Mouse (Mus musculus) gastrocnemius, postnatal 36 days (tissue): ENCODE results near the gene Hspa1a. TPM values are rescaled to one million over a fixed set of nuclear protein-coding genes. Genes with fewer than 3 reads are reported as not detected.
"Not testable (repeated sequence)": the region's sequence is repeated elsewhere in the genome, so short reads cannot be mapped to it uniquely, and the experiment has no call there.

ENCODE experiments used
- DNase-seq, 2 experiments: peaks; one replicate each; pipeline ENCODE4 v3.0.0; 2022
- intact Hi-C: fragments of 180-260 bp; cut with DNase I; formaldehyde crosslinking; loops from one replicate; pipeline ENCODE4 v1.15.1; 2025
- long read RNA-seq, 2 experiments: library from polyadenylated mRNA; stranded (forward); transcript quantifications; one replicate each; pipeline ENCODE4 v2.0.0; 2021
- total RNA-seq, 2 experiments: library from RNA; stranded (reverse); gene quantifications; 2 replicates each; pipeline ENCODE4 v1.2.3; 2021

The Hspa1a gene
- total RNA-seq, result 10 to 100 TPM in 1 of 2 experiments, 1 to 10 TPM in 1; 8.8 to 10.1 TPM
- long read RNA-seq, experiment 1, partial matches to known transcripts, result 0 of 4 reads
- long read RNA-seq, experiment 1, other reads (novel, unspliced or antisense), result 0 of 4 reads
- long read RNA-seq, experiment 2, transcript Hspa1a-201 (1 exons, 2,967 nt), result major isoform, 7 of 8 reads
- long read RNA-seq, experiment 2, partial matches to known transcripts, result 0 of 8 reads
- long read RNA-seq, experiment 2, other reads (novel, unspliced or antisense), result 1 of 8 reads

DNA sequence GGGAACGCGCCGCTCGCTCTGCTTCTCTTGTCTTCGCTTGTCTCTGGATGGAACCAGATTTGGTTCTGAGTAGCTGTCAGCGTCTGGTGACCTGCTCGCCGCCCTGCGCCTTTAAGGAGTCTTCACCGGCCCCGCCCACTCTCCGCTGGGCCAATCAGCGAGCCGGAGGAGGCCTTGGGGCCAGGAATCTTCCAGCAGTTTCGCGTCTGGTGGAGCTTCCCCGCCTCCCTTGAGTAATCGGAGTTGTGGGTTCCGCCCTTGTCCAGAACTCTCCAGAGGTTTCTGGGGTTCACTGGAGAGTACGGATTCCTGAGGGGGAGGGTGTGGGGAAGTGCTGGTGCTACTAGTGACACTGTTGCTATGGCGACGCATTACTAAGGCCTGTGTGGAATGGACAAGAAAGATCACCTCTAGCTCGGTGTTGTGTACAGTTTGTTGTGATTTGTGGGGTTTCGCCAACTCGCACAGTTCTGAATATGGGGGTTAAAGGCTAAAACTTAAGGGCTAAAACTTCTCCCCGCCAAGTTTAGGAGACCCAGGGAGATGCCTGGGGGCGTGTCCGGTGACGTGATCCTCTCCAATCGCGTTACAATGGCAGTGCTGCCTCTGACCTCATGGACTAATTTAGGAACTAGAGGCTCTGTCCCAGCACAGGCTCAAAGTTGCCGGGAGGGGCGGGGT lies at the start of gene Hspa1a, which contains the start of gene Hspa1l:
Hspa1a (minus strand) TSS at position 88 of the 681 bp plus-strand sequence.
Hspa1l (plus strand) TSS at position 635 of the 681 bp plus-strand sequence.
- peak; percentile 73 to 82 for DNase-seq
- intact Hi-C loops, result not testable (repeated sequence)

DNA sequence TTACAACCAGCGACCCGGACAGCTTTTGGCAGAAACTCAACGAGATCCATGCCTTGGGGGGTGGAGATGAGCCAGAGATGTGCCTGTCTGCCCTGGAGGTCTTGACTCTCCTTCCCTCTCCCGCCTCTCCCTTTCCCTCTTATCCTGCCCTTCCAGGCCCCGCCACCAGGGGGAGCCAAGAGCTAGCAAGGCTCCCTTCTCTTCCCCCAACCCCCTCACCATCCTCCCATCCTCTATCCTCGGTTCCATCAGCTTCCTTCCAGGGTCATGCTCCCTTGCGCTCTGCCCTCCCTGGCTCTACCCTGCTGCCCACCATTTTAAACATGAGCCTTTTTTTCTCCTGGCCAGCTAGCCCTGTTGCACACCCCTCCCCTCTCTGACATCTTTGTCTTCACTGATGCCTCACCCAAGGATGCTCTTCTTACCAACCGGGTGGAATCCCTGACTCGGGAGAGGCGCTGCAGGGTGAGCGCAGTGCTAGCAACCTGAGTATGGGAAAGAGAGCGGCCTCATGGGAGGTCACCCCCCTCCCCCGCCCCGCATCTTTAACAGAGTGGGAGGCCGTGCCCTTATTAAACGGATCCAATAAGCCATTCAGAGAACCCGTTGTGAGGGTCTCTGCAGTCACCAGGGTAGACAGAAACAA lies 49.3 kb upstream of the Hspa1a start:
- peak; percentile 84 to 90 for DNase-seq
- intact Hi-C loops, result loop anchor here (1.0 to 5.0 kb wide), 2 partner anchors 66 to 84 kb away; partner anchors contain the start of genes Abhd16a and Ly6g6f

DNA sequence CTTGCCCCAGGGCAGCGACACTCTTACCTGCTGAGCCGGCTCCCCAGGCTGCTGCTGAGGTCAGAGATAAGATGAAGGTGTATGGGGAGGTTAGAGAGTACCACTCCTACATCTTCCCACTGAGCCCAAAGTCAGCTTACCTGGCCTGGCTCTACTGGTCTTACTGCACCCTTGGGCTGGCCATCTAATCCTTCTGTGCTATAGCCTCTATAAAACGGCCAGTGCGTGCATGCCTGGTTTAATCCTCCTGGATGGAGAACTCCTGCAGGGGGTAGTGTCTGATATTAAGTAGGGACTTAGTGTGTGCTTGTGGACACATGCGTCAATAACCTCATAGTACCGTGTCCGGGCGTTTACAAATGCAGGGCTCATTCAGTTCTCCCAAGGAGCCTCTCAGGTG lies 48.6 kb upstream of the Hspa1a start:
- no peak for DNase-seq
- intact Hi-C loops, result loop anchor here (5.0 kb wide), 1 partner anchor 67 kb away; the partner anchor contains the start of genes Abhd16a and Ly6g6f

DNA sequence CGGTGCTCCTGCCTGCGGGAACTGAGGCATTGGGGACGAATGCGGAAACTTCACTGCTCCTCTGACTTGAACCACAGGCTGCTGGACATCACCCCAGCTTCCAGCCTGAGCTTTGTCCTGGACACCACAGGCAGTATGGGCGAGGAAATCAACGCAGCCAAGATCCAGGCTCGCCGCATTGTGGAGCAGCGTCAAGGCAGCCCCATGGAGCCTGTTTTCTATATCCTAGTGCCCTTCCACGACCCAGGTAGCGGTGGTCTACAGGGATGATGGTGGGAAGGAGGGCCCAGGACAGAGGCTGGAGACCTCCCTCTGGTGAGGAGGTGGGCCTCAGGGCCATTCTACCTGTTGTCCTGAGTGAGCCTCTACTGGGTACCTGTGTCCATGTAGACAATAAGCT lies 47.9 kb upstream of the Hspa1a start:
- no peak for DNase-seq
- intact Hi-C loops, result loop anchor here (5.0 kb wide), 1 partner anchor 67 kb away; the partner anchor contains the start of genes Abhd16a and Ly6g6f

DNA sequence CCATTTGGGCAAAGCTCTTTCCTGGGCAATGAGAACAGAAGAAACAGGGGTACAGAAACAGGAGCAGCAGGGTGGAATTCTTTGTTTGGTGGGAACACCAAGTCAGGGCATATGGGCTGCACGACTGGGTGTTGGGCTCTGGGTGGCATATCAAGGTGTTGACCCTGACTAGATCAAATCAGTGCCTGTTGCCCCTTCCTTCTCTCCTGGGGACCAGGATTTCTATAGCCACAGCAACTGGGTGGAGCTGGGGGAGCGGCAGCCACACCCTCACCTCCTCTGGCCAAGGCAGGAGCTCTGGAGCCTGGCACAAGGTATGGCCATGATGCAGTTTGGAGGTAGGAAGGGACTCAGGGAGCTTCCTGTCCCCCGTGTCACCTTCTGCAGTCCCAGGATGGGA lies 46.2 kb upstream of the Hspa1a start:
- intact Hi-C loops, result no loop called here
- DNase-seq, result no peak

DNA sequence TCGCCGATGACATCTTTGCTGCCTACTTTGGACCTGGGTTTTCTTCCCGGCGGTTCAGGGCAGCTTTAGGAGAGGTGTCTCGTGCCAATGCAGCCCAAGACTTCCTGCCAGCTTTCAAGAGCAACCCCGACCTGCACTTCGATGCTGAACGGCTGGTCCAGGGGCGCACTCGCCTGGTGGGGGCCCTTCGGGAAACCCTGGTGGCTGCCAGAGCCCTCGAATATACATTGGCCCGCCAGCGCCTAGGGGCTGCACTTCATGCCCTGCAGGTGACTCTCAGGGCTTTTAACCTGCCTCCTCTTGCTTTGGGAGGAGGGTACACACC lies 45.7 kb upstream of the Hspa1a start:
- DNase-seq, result peak in 1 of 2 experiments; percentile 13
- intact Hi-C loops, result no loop called here

DNA sequence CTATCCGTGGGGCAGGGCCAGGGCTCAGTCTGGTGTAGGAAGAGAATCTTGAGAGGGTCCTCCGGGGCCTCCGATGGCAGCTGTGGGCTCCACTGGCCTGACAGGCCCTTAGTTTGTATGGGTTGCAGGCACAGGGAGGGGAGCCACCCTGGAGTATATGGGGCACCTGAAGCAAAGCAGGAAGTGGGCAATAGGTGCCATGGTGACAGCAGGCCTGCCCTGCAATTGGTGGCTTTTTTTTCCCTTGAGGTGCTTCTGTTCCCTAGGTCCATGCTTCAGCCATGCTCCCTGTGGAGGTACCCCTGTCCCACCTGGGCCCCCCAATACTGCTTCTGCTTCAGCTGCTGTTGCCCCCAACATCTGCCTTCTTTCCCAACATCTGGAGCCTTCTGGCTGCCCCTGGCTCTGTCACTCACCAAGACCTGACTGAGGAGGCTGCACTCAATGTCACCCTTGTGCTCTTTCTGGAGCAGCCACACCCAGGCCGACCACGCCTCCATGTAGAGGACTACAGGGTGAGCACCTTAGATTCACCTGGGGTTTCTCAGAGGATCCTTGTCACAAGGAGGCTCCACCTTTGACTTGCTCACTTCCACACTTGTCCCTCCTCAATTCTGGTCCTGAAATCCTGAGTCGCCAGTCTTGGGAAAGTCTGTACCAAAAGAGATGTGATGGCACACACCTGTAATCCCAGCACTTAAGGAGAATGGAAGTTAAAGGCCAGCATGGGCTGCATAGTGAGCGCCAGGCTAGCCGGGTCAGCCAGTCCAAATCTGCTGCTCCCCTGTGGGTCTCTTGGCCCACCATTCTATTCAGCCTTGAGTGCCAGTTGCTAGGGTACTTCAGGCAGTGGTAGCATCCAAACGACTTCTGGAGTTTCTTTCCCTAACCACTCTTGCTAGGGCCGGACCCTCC lies 45.1 kb upstream of the Hspa1a start:
- no peak for DNase-seq

DNA sequence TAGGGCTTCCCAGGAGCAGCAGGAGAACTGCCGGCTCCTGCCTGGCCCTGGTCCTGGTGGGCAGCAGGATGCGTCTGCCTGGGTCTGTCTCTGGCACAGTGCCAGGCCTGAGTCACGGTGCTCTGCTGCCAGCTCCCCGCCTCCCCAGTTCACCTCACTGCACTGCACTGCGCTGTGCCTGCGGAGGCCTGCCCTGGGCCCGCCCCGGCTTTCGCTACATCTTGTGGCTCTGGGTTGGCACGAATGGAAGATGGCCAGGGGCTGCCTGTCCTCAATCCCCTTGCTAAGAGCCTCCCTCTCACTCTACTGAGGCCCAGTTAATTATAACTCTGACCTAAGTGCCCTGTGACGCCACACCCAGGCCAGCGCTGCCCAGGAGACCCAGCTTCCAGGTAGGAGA lies 44.4 kb upstream of the Hspa1a start, which contains the start of gene Vwa7:
Vwa7 (plus strand) TSS at position 204 of the 400 bp plus-strand sequence.
- DNase-seq, result peak in 1 of 2 experiments; percentile 49
- intact Hi-C loops, result no loop called here

More for the DNA sequence above, 45.1 kb upstream of the Hspa1a start:
- intact Hi-C loops, result no loop called here

DNA sequence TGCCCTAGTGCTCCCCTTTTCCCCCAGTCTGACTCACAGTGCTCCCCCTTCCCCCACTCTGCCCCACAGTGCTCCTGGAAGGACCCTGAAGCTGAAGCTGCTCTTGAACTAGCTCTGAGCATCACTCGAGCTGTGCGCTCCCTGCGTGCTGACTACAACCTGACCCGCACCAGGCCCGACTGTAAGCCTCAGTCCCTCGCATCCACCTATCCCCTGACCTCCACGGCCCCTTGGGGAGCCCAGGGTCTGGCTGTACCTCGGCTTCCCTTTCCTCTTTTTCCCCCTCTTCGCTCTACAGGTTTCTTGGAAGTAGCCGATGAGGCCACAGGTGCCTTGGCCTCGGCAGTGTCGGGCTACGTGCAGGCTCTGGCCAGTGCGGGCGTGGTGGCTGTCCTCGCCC lies 43.3 kb upstream of the Hspa1a start:
- intact Hi-C loops, result no loop called here
- no peak for DNase-seq

DNA sequence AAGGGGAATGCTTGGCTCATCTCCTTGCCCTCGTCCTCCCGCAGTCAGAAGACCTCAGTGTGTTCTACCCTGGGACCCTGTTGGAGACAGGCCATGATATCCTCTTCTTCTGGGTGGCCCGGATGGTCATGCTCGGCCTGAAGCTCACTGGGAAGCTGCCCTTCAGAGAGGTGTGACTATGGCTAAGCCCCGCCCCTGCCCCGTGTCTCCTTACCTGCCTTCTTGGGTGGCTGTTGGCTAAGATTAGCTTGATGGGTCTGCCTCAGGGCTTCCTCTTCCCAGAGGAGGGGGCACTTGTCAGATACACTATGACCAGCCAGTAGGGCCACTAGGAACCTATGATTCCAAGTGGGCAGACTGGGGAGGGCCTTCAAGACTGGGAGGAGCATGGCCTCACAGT lies 41.3 kb upstream of the Hspa1a start:
- intact Hi-C loops, result no loop called here
- no peak for DNase-seq

DNA sequence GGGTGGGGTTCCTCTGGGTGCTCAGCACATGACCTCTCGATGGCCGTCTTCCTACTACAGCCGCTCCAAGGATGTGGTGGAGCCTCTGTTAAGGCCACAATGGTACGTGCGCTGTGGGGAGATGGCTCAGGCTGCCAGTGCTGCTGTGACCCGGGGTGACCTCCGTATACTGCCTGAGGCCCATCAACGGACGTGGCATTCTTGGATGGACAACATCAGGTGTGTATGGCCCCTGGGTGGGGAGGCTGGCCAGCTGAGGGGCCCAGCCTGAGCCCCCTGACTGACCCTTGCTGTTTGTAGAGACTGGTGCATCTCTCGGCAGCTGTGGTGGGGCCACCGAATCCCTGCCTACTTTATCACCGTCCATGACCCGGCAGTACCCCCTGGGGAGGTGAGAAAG lies 40.5 kb upstream of the Hspa1a start:
- DNase-seq, result no peak
- intact Hi-C loops, result no loop called here

DNA sequence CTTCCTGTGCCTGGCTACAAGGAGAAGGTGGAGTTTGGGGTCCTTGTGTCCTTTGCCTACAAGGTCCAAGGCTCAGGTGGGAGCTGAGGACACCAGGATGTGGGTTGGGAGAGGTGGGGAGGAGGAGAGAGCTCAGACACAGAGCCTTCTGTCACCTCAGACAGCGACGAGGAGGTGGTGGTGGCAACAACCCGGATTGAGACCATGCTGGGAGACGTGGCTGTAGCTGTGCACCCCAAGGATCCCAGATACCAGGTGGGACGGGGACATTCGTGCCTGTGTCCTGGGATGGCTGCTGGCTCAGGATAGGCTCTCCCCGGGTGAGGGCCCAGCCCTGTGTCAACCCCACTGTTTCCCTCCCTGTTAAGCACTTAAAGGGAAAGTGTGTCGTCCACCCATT lies 39.5 kb upstream of the Hspa1a start:
- intact Hi-C loops, result no loop called here
- DNase-seq, result no peak

DNA sequence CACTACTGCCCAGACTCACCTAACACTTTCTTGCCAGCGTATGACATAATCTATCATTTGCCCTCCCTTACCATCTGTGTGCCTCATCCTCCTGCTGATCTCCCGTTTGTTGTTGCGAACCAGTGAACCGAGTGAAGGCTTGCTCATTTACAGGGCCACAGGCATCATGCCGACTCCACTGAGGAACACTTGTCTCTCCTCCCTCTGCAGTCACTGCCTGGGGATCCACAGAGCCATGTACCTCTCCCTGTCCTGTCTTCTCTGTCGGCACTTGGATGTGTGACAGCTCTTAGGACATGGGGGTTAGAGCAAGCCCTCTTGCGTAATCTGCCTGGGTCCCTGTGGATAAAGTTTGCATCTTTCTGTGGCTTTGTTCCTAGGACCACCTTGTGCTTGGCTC lies 37.6 kb upstream of the Hspa1a start:
- intact Hi-C loops, result no loop called here
- no peak for DNase-seq

DNA sequence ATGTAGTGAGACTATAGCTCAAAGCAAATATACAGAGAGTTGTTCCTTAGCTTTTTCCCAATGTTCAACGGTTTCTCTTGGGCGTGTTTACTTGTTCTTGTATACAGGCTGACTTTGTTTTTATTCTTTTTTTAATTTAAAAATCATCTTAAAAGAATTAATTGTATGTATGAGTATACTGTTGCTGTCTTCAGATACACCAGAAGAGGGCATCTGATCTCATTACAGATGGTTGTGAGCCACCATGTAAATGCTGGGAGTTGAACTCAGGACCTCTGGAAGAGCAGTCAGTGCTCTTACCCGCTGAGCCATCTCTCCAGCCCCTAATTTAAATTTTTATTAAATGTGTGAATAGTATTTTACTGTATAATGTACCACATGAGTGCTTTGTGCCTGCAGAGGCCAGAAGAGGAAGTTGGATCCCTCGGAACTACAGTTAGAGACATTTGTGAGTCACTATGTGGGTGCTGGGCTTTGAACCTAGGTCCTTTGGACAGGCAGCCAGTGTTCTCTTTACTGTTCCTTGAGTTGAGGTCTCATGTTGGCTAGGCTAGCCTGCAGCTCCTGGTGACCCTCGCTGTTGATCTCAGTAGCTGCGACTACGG lies 35.5 kb upstream of the Hspa1a start:
- no peak for DNase-seq
- intact Hi-C loops, result no loop called here

DNA sequence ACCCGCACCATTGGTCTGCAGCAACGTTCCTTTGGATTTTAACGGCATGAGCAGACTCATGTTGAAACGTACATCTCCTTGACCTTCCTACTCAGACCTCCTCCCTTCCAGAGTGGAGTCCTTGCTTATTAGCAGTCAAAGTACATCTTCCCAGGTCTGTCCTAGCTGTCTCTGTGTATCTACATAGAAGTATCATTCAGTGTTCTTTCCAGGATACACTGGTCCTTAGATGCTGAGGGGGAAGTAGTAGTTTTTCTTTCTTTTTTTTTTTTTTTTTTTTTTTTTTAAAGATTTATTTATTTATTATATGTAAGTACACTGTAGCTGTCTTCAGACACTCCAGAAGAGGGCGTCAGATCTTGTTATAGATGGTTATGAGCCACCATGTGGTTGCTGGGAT lies 33.9 kb upstream of the Hspa1a start:
- intact Hi-C loops, DNase-seq: not testable (repeated sequence)

DNA sequence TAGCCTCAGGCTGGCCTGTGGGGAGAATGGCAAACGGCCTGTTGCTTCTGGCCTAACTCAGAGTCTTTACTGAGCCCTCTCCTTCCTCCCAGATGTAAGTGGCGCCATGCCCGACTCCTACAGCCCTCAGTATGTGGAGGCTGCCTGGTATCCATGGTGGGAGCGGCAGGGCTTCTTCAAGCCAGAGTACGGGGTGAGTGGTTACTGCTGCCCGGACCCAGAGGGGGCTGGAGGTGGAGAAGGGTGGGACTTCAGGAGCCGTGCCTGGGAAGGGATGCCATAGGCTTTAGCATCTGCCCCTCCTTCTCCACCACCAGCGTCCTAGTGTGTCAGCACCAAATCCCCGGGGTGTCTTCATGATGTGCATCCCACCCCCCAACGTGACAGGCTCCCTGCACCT lies 33.2 kb upstream of the Hspa1a start:
- DNase-seq, result no peak
- intact Hi-C loops, result no loop called here

DNA sequence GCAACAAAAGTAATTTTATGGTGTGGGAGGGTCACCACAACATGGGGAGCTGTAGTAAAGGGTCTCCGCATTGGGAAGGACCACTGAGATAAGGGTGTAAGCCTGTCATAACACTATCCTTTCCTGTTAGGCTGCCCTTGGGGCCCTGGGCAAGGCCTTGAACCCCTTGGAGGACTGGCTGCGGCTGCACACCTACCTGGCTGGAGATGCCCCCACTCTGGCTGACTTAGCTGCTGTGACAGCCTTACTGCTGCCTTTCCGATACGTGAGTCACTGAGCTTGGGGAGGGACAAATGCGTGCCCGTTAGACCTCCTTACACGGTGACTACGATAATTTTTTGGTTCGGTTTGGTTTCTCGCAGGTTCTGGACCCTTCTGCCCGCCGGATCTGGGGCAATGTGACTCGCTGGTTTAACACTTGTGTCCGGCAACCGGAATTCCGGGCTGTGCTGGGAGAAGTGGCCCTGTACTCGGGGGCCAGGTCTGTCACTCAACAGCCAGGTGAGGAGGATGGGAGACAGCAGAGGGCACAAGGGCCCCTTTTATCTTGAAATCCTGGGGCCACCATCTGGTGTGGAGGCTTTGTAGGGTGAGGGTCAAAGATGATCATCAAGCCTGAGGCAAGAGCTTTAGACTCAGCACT lies 32.2 kb upstream of the Hspa1a start:
- intact Hi-C loops, result no loop called here
- no peak for DNase-seq

DNA sequence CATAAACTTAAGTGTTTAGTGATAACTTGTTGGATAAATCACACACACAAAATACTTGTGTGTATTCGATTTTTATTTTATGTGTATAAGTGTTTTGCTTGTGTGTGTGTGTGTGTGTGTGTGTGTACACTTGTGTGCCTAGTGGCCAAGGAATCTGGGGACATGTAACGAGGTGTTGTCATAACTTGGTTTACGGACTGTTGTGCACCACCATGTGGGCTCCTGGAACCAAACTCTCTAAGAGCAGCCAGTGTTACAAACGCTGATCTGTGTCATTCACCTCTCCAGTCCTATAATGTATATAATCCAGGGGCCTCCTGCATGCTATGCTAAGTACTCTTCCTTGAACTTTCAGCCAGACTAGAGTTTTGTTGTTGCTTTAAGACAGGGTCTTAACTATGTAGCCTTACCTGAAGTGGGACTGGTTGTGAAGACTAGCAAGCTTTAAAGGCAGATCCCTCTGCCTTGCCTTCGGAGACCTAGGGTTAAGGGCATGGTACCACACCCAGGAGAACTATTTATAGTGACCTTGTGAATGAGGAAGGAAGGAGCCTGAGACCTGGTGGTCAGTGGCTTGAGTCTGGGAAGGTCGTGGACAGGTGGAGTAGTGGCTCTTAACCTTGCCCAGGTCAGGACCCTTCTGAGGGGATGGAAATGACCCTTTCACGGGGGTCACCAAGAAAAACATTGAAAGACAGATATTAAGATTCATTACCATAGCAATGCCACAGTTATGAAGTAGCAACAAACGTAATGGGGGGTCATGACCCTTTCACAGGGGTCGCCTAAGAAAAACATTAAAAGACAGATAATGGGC lies 31.3 kb upstream of the Hspa1a start:
- intact Hi-C loops, result no loop called here
- no peak for DNase-seq
